Mouse (Mus musculus): ENCODE results near the gene Prkce. TPM values are rescaled to one million over a fixed set of nuclear protein-coding genes. Genes with fewer than 3 reads are reported as not detected.

Gene Prkce
- total RNA-seq, 2 experiments from 2014 or later: 315 to 338 TPM

DNA sequence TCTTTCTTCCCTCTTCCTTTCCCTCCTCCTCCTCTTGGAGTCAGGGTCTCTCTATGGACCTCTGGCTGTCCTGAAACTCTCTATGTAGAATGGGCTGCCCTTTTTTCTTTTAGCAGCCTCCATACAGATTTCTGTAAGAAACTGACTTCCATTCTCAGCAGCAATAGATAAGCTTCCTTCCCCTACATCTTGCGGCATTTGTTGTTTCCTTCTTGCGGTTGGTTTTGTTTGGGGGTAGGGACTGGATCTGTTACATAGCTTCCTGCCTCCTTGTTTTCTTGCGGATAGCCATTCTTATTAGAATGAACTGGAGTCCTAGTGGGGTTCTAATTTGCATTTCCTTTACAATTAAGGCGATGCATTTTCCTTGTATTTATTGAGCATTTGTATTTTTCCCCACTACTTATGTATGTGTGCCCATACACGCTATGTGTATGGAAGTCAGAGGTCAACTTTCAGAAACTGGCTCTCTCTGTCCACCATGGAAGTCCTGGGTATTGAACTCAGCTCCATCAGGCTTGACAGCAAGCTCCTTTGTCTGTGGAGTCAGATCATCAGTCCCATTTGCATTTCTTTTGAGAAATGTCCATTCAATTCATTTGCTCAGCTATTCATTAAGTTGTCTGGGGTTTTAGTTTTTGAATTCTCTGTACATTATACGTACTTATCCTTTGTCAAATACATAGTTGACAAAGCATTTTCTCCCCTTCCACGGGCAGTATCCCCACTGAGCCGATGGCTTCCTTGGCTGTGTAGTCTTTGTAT is 500.4 kb downstream of the Prkce start:
- no peak for DNase-seq (ENCODE audit: low spot score in 2 of 2)

- DNase-seq (ENCODE audit: low spot score in 2 of 2): no peak
Observed at GRCm38 (mm10) chr17:86669641-86670373, 502.2 kb downstream of the Prkce start.

GRCm38 (mm10) chr17:86670731-86671130 is 503.1 kb downstream of the Prkce start:
- DNase-seq (ENCODE audit: low spot score in 2 of 2): no peak

GRCm38 (mm10) chr17:86674971-86675370 is 507.4 kb downstream of the Prkce start:
- no peak for DNase-seq (ENCODE audit: low spot score in 2 of 2)

GRCm38 (mm10) chr17:86676336-86676735 is 508.8 kb downstream of the Prkce start:
- no peak for DNase-seq (ENCODE audit: low spot score in 2 of 2)

DNA sequence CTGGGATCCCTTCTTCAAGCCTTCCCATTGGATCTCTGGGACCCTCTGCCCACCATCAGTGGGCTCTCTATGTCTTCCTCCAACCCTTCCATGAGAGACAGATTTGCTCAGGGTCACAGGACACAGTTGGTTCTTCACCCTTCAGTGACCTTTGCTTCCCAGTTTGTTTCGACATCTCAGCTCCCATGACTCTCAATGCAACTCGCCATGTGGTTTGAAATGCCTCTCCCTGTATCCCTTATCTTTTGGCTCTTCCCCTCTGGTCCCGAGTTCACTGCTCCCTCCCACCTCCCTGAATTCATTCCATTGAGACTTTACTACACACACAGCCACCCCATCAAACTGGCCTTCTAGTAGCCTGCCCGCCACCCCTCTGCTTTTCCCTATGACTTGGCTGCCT is 509.3 kb downstream of the Prkce start:
- DNase-seq (ENCODE audit: low spot score in 2 of 2): no peak

DNA sequence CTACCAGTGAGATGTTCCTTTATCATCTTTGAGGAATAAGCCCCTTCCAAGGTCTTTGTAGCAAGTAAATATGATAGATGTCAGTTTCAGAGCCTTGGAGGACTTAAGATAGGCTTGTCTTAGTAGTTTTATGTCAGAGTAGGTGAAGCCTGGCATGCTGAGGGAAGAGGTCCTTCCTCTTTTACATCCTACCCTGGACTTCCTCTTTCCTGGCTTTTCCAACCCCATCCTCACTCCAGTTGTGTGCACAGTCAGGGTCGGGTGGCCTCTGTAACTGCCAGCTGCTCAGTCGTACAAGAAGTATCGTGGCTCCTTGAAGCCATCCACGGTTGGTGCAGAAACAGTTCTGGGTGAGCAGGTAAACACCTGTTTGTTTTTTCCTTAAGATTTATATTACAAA is 517.7 kb downstream of the Prkce start:
- no peak for DNase-seq (ENCODE audit: low spot score in 2 of 2)

GRCm38 (mm10) chr17:86687021-86687420 is 519.4 kb downstream of the Prkce start:
- DNase-seq (ENCODE audit: low spot score in 2 of 2): no peak

GRCm38 (mm10) chr17:86690871-86691390 is 523.3 kb downstream of the Prkce start:
- no peak for DNase-seq (ENCODE audit: low spot score in 2 of 2)

GRCm38 (mm10) chr17:86697751-86698150 is 530.2 kb downstream of the Prkce start:
- DNase-seq (ENCODE audit: low spot score in 2 of 2): no peak

- no peak for DNase-seq (ENCODE audit: low spot score in 2 of 2)
Observed at GRCm38 (mm10) chr17:86703336-86703735, 535.8 kb downstream of the Prkce start.

DNA sequence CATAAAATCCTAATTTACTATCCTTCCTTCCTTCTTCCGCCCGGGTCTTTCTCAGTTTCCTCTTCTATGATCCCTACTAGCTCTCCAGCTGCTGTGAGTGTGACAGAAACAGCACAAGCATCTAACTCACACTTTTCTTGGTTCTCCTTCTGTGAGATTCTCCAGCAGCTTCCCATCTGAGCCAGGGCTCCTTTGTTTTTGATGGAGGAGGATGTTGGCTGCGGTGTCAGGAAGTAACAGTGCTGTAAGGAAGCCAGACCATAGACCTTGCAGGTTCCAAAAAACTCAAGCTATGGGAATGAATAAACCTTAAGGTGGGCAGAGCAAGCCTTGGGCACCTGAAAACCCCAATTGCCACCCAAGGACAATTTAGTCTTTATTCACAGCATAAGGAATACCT is 537.7 kb downstream of the Prkce start:
- no peak for DNase-seq (ENCODE audit: low spot score in 2 of 2)

DNA sequence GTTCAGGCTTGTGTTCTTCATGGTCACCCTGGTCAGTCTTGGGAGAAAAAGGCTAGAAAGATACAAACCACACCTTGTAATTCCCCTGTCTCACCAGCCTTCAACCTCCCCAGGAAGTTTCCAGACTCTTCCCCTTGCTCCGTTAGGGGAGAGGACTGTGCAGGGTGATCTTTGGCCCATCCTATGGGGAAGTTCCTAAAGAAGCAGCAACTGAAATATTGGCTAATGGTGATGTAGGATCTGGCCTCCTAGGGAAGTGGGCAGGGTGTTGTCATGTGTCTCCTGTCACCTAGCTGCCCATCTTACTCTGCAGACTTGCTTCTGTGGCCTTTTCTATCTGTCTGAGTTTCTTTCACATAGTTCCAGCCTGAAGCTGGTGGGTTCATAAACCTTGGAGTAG is 538.9 kb downstream of the Prkce start:
- no peak for DNase-seq (ENCODE audit: low spot score in 2 of 2)

Other genes starting within 250 kb of the Prkce start
- gene Srbd1, start 22.6 kb upstream of the Prkce start, total RNA-seq (2021): 10 to 100 TPM; 14.6 to 14.8 TPM

Data from layer of hippocampus, postnatal 10 days (tissue).